8 mouse cellular contexts compared by ENCODE assay signal in the genomic region with DNA sequence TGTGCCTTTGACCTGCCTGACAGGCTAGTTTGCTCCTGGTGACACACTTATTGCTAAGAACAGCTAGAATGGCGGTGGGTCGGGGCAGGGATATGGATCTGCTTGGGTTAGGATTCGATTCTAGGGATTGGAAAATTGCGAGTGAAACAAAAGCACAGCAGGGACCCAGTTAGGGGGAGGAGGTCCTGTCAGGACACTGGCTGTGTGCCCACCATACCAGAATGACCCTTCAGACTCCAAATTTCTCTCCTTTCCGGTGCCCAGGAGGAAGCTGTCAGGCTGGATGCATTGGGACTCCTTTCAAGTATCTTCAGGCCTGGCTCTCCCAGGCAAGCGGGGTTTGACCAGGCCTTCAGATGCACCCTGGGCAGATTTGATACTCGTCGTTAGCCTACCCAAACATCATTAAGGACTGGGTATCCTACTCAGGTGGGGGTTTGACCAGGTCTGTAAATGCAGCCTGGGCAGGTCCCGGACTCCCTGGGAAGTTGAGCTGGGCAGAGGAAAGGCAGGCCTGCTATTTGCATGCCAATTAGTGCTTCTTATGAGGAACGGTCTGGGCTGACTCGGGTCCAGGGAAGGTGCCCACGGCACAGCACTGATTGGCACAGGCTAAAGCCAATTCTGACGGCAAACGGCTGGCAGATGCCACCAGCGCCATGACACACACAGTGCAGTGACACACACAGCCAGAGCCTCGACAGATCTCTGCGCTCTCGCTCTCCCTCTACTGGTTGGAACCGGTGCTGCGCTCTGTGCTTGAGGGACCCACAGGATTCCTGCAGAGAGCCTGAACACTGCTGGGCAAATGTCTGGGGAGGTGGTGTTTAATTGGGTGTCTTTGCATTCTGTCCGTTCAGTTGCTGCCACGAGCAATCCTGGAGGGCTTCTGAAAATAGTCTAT.
DNase-seq lines count a peak whose midpoint lies in the region; ATAC-seq and TF ChIP-seq lines count a peak whose summit lies in the region.

No protein-coding gene starts in this region.

- H3K27me3 ChIP-seq in heart, embryonic 10.5 days (ENCODE audit: insufficient read depth, poor library complexity, severe bottlenecking): peaks cover 16% of the 10 kb centered on the region; the same call in 1 of the 2 replicates
- H3K27me3 ChIP-seq in limb, embryonic 12.5 days: peaks cover 14% of the 10 kb centered on the region
- no peaks in the 10 kb centered on the region for H3K27me3 ChIP-seq in midbrain, postnatal 0 days (ENCODE audit: insufficient read depth, low read length)

- H3K4me3 ChIP-seq in heart, embryonic 10.5 days: peak overlapping the region; percentile 46
- H3K4me3 ChIP-seq in limb, embryonic 12.5 days (replicated peaks): 0 out of 2 replicates have a peak overlapping the region, but pooled peaks have one; percentile 11
- no peak overlapping the region for H3K4me3 ChIP-seq in midbrain, postnatal 0 days (ENCODE audit: low read depth, low read length)

- TF ChIP-seq CTCF in midbrain, postnatal 0 days (IDR thresholded peaks at IDR 0.05): peak; percentile 89

- H3K27ac ChIP-seq in heart, embryonic 10.5 days: 0 out of 2 replicates have a peak overlapping the region, but pooled peaks have one; percentile 32
- no peak overlapping the region for H3K27ac ChIP-seq in limb, embryonic 12.5 days
- H3K27ac ChIP-seq in midbrain, postnatal 0 days (ENCODE audit: low read depth, low read length): no peak overlapping the region

- H3K9ac ChIP-seq in limb, embryonic 12.5 days (replicated peaks): no peak overlapping the region; the same call in 1 of the 2 replicates
- no peak overlapping the region for H3K9ac ChIP-seq in midbrain, postnatal 0 days (replicated peaks; ENCODE audit: low read length, poor library complexity, severe bottlenecking)

- H3K4me1 ChIP-seq in heart, embryonic 10.5 days: 0 out of 2 replicates have a peak, but pooled peaks cover 3% of the 10 kb centered on the region
- 0 out of 2 replicates have a peak, but pooled peaks cover 4% of the 10 kb centered on the region for H3K4me1 ChIP-seq in limb, embryonic 12.5 days (replicated peaks)
- H3K4me1 ChIP-seq in midbrain, postnatal 0 days (ENCODE audit: insufficient read depth, low read length): no peaks in the 10 kb centered on the region

- WGBS in heart, embryonic 10.5 days: 37% methylated on average over 22 of the region's 22 CpGs
- WGBS in limb, embryonic 12.5 days: 41% methylated on average over 22 of the region's 22 CpGs
- WGBS in midbrain, postnatal 0 days: 27% methylated on average over 22 of the region's 22 CpGs

- DNase-seq in thymus, postnatal 0 days (ENCODE audit: low spot score): peak; percentile 8
- DNase-seq in thymus, adult 18-20 months: no peak
- DNase-seq in embryo, embryonic 9.5 days (ENCODE audit: extremely low spot score): peak; percentile 82
- DNase-seq in heart, embryonic 10.5 days (ENCODE audit: low spot score): peak; percentile 86
- peak; percentile 68 for DNase-seq in kidney, adult 9 months
- peak; percentile 89 for DNase-seq in midbrain, postnatal 0 days (ENCODE audit: low spot score)
- DNase-seq in thymus, postnatal 4 days: peak; percentile 61

- peak; percentile 81 for ATAC-seq in limb, embryonic 12.5 days (ENCODE audit: insufficient number of reproducible peaks, insufficient read depth, low FRiP score, low TSS enrichment, low read depth)
- peak; percentile 86 for ATAC-seq in midbrain, postnatal 0 days (ENCODE audit: low FRiP score)

- H3K36me3 ChIP-seq in heart, embryonic 10.5 days: no peaks in the 10 kb centered on the region
- H3K36me3 ChIP-seq in limb, embryonic 12.5 days: no peaks in the 10 kb centered on the region
- H3K36me3 ChIP-seq in midbrain, postnatal 0 days (ENCODE audit: insufficient read depth, low read length): no peaks in the 10 kb centered on the region

- H3K9me3 ChIP-seq in heart, embryonic 10.5 days: no peaks in the 10 kb centered on the region
- H3K9me3 ChIP-seq in limb, embryonic 12.5 days: no peaks in the 10 kb centered on the region
- H3K9me3 ChIP-seq in midbrain, postnatal 0 days (ENCODE audit: low read length): no peaks in the 10 kb centered on the region

- H3K4me2 ChIP-seq in limb, embryonic 12.5 days: peak overlapping the region; percentile 44
- H3K4me2 ChIP-seq in midbrain, postnatal 0 days (ENCODE audit: low read depth, low read length, poor library complexity, severe bottlenecking): no peak overlapping the region

Comparison
In these comparisons a context has a peak if more than half of its experiments do, and no peak if none do; other contexts are left out.
1. DNase-seq: peak in thymus, postnatal 0 days (single experiment), embryo, embryonic 9.5 days (single experiment), heart, embryonic 10.5 days (single experiment), kidney, adult 9 months (single experiment), midbrain, postnatal 0 days (single experiment) and thymus, postnatal 4 days (single experiment); none in thymus, adult 18-20 months (0 of 2).